Mouse (Mus musculus): ENCODE measurements around the gene Gm10681. TPM values are rescaled to one million over a fixed set of nuclear protein-coding genes. Genes with fewer than 3 reads are reported as not detected.
"Not testable (repeated sequence)": the region's sequence is repeated elsewhere in the genome, so short reads cannot be mapped to it uniquely, and the experiment has no call there.

Gene Gm10681
- polyA plus RNA-seq, 1 experiment from 2014 or later = not detected

- H3K4me2 ChIP-seq (ENCODE audit: low read length); H3K9me3 ChIP-seq (ENCODE audit: control insufficient read depth, low read length); H3K27ac ChIP-seq (ENCODE audit: low read depth, low read length); H3K4me1 ChIP-seq (ENCODE audit: control insufficient read depth, insufficient read depth, low read depth, low read length); H3K4me3 ChIP-seq (ENCODE audit: low read length); H3K36me3 ChIP-seq (ENCODE audit: control insufficient read depth, insufficient read depth, low read length); H3K27me3 ChIP-seq (replicated peaks; ENCODE audit: control insufficient read depth, insufficient read depth, low read length); ATAC-seq; H3K9ac ChIP-seq (ENCODE audit: low read depth, low read length): not testable (repeated sequence)
Measured at GRCm38 (mm10) chr3:98582622-98583021, 6.0 kb downstream of the Gm10681 start.

GRCm38 (mm10) chr3:98582202-98582601 lies 6.4 kb downstream of the Gm10681 start:
- no CpG with 5 or more reads among the region's 1 CpGs for WGBS
- H3K9me3 ChIP-seq (ENCODE audit: control insufficient read depth, low read length); H3K4me3 ChIP-seq (ENCODE audit: low read length); H3K4me2 ChIP-seq (ENCODE audit: low read length); ATAC-seq; H3K27ac ChIP-seq (ENCODE audit: low read depth, low read length); H3K4me1 ChIP-seq (ENCODE audit: control insufficient read depth, insufficient read depth, low read depth, low read length); H3K27me3 ChIP-seq (replicated peaks; ENCODE audit: control insufficient read depth, insufficient read depth, low read length); H3K9ac ChIP-seq (ENCODE audit: low read depth, low read length); H3K36me3 ChIP-seq (ENCODE audit: control insufficient read depth, insufficient read depth, low read length): not testable (repeated sequence)

- H3K36me3 ChIP-seq (ENCODE audit: control insufficient read depth, insufficient read depth, low read length); H3K9ac ChIP-seq (ENCODE audit: low read depth, low read length); H3K4me2 ChIP-seq (ENCODE audit: low read length); H3K4me1 ChIP-seq (ENCODE audit: control insufficient read depth, insufficient read depth, low read depth, low read length); H3K27ac ChIP-seq (ENCODE audit: low read depth, low read length); H3K9me3 ChIP-seq (ENCODE audit: control insufficient read depth, low read length); H3K4me3 ChIP-seq (ENCODE audit: low read length); H3K27me3 ChIP-seq (replicated peaks; ENCODE audit: control insufficient read depth, insufficient read depth, low read length): not testable (repeated sequence)
- no CpG with 5 or more reads among the region's 1 CpGs for WGBS
- ATAC-seq = peak; percentile 69
Measured at GRCm38 (mm10) chr3:98581024-98581423, 7.6 kb downstream of the Gm10681 start.

GRCm38 (mm10) chr3:98567717-98568116 lies 20.9 kb downstream of the Gm10681 start:
- not testable (repeated sequence) for H3K9me3 ChIP-seq (ENCODE audit: control insufficient read depth, low read length); H3K9ac ChIP-seq (ENCODE audit: low read depth, low read length); H3K27ac ChIP-seq (ENCODE audit: low read depth, low read length); H3K4me3 ChIP-seq (ENCODE audit: low read length); H3K4me1 ChIP-seq (ENCODE audit: control insufficient read depth, insufficient read depth, low read depth, low read length); H3K4me2 ChIP-seq (ENCODE audit: low read length); ATAC-seq; H3K36me3 ChIP-seq (ENCODE audit: control insufficient read depth, insufficient read depth, low read length); H3K27me3 ChIP-seq (replicated peaks; ENCODE audit: control insufficient read depth, insufficient read depth, low read length)
- WGBS = 86% methylated on average over 2 of the region's 2 CpGs

GRCm38 (mm10) chr3:98564894-98565293 lies 23.7 kb downstream of the Gm10681 start:
- H3K27ac ChIP-seq (ENCODE audit: low read depth, low read length); H3K4me2 ChIP-seq (ENCODE audit: low read length); H3K4me1 ChIP-seq (ENCODE audit: control insufficient read depth, insufficient read depth, low read depth, low read length); H3K27me3 ChIP-seq (replicated peaks; ENCODE audit: control insufficient read depth, insufficient read depth, low read length); H3K4me3 ChIP-seq (ENCODE audit: low read length); H3K9ac ChIP-seq (ENCODE audit: low read depth, low read length); H3K9me3 ChIP-seq (ENCODE audit: control insufficient read depth, low read length); ATAC-seq; H3K36me3 ChIP-seq (ENCODE audit: control insufficient read depth, insufficient read depth, low read length): not testable (repeated sequence)
- WGBS = no CpG with 5 or more reads among the region's 3 CpGs

GRCm38 (mm10) chr3:98563831-98564230 lies 24.8 kb downstream of the Gm10681 start:
- not testable (repeated sequence) for H3K4me2 ChIP-seq (ENCODE audit: low read length); H3K4me1 ChIP-seq (ENCODE audit: control insufficient read depth, insufficient read depth, low read depth, low read length); H3K27me3 ChIP-seq (replicated peaks; ENCODE audit: control insufficient read depth, insufficient read depth, low read length); ATAC-seq; H3K36me3 ChIP-seq (ENCODE audit: control insufficient read depth, insufficient read depth, low read length); H3K9ac ChIP-seq (ENCODE audit: low read depth, low read length); H3K9me3 ChIP-seq (ENCODE audit: control insufficient read depth, low read length); H3K27ac ChIP-seq (ENCODE audit: low read depth, low read length); H3K4me3 ChIP-seq (ENCODE audit: low read length)
- no CpG with 5 or more reads among the region's 2 CpGs for WGBS

GRCm38 (mm10) chr3:98560711-98561110 lies 27.9 kb downstream of the Gm10681 start:
- H3K27me3 ChIP-seq (replicated peaks; ENCODE audit: control insufficient read depth, insufficient read depth, low read length); ATAC-seq; H3K36me3 ChIP-seq (ENCODE audit: control insufficient read depth, insufficient read depth, low read length); H3K4me3 ChIP-seq (ENCODE audit: low read length); H3K4me2 ChIP-seq (ENCODE audit: low read length); H3K9ac ChIP-seq (ENCODE audit: low read depth, low read length); H3K4me1 ChIP-seq (ENCODE audit: control insufficient read depth, insufficient read depth, low read depth, low read length); H3K27ac ChIP-seq (ENCODE audit: low read depth, low read length); H3K9me3 ChIP-seq (ENCODE audit: control insufficient read depth, low read length): not testable (repeated sequence)
- no CpG with 5 or more reads among the region's 5 CpGs for WGBS

- H3K4me1 ChIP-seq (ENCODE audit: control insufficient read depth, insufficient read depth, low read depth, low read length); H3K9ac ChIP-seq (ENCODE audit: low read depth, low read length); H3K4me3 ChIP-seq (ENCODE audit: low read length); H3K36me3 ChIP-seq (ENCODE audit: control insufficient read depth, insufficient read depth, low read length); ATAC-seq; H3K9me3 ChIP-seq (ENCODE audit: control insufficient read depth, low read length); H3K27ac ChIP-seq (ENCODE audit: low read depth, low read length); H3K4me2 ChIP-seq (ENCODE audit: low read length); H3K27me3 ChIP-seq (replicated peaks; ENCODE audit: control insufficient read depth, insufficient read depth, low read length): not testable (repeated sequence)
- WGBS = no CpG with 5 or more reads among the region's 1 CpGs
Measured at GRCm38 (mm10) chr3:98550832-98551231, 37.8 kb downstream of the Gm10681 start.

GRCm38 (mm10) chr3:98550215-98550614 lies 38.4 kb downstream of the Gm10681 start:
- H3K4me3 ChIP-seq (ENCODE audit: low read length); H3K27me3 ChIP-seq (replicated peaks; ENCODE audit: control insufficient read depth, insufficient read depth, low read length); H3K4me1 ChIP-seq (ENCODE audit: control insufficient read depth, insufficient read depth, low read depth, low read length); H3K4me2 ChIP-seq (ENCODE audit: low read length); H3K9ac ChIP-seq (ENCODE audit: low read depth, low read length); H3K9me3 ChIP-seq (ENCODE audit: control insufficient read depth, low read length); H3K36me3 ChIP-seq (ENCODE audit: control insufficient read depth, insufficient read depth, low read length); H3K27ac ChIP-seq (ENCODE audit: low read depth, low read length): not testable (repeated sequence)
- ATAC-seq = peak; percentile 74
- WGBS = no CpG with 5 or more reads among the region's 2 CpGs

- not testable (repeated sequence) for H3K4me1 ChIP-seq (ENCODE audit: control insufficient read depth, insufficient read depth, low read depth, low read length); H3K27me3 ChIP-seq (replicated peaks; ENCODE audit: control insufficient read depth, insufficient read depth, low read length); H3K9me3 ChIP-seq (ENCODE audit: control insufficient read depth, low read length); H3K4me2 ChIP-seq (ENCODE audit: low read length); ATAC-seq; H3K36me3 ChIP-seq (ENCODE audit: control insufficient read depth, insufficient read depth, low read length); H3K9ac ChIP-seq (ENCODE audit: low read depth, low read length); H3K27ac ChIP-seq (ENCODE audit: low read depth, low read length); H3K4me3 ChIP-seq (ENCODE audit: low read length)
- 100% methylated on average over 1 of the region's 1 CpGs for WGBS
Measured at GRCm38 (mm10) chr3:98548495-98548894, 40.1 kb downstream of the Gm10681 start.
